Mouse (Mus musculus) ES-E14 (cell line): ENCODE measurements around the gene Kcna2.

Experiments used
- HCFC1 ChIP-seq: IDR thresholded peaks from 2 replicates; pipeline ENCODE4 v1.6.1; 2012; ENCODE audit warnings: low read length, inconsistent platforms, borderline replicate concordance; ENCODE audit not compliant: insufficient read depth
- ZNF384 ChIP-seq: IDR thresholded peaks from 2 replicates; pipeline ENCODE4 v1.6.1; 2012; ENCODE audit warnings: low read depth, low read length, inconsistent platforms

DNA sequence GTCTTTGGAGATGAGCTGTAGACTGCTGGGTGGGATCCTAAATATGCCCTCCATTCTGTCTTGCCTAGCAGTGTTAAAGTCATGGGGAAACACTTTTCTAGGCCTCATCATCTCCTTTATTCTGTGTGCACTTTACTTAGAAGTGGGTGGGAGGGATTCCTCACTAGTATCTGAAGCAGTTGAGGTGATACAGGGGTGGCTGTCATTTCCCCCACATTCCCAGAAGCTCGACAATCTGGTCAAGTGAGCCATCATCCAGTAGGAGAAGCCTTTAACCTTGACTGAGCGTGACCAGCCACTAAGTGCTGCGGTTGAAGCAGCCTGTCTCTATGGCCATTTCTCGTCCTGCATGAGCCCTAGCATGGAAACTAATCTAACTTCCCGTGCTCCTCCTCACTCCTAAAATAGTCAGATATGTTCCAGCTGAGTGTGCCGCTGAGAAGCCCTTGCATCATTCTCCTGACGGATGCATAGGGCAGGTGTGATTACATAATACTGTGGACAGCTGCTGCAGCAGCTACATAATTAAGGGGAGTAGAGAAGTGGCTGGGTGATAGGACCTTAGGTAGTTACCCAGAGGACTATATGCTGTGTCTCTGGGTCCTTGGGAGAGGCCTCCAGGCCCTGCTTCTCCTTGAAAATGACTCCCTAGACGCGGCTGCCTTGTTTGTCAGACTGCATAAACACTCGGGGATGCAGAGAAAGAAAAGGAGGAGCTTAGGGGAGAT is 12.2 kb downstream of the Kcna2 start:
- TF ChIP-seq ZNF384: no peak
- no peak for TF ChIP-seq HCFC1
